Mouse (Mus musculus) testis, adult 2 months (tissue): ENCODE measurements around the gene Aldh3a2.

Experiments
- CTCF ChIP-seq: fragments of 200-500 bp; IDR thresholded peaks from 2 replicates; pipeline ENCODE4 v1.5.1; 2012; ENCODE audit warnings: low read depth, mild to moderate bottlenecking, inconsistent platforms, low read length, moderate library complexity; ENCODE audit not compliant: control insufficient read depth, insufficient read depth, insufficient replicate concordance
- POLR2A ChIP-seq: fragments of 200-500 bp; IDR thresholded peaks from 2 replicates; pipeline ENCODE4 v1.6.1; 2012; ENCODE audit warnings: low read depth, mild to moderate bottlenecking, inconsistent platforms, low read length, moderate library complexity; ENCODE audit not compliant: control insufficient read depth

- TF ChIP-seq CTCF (no peak), POLR2A (no peak)
Measured at GRCm38 (mm10) chr11:61175778-61176177, 91.5 kb downstream of the Aldh3a2 start.
